In the genomic region with DNA sequence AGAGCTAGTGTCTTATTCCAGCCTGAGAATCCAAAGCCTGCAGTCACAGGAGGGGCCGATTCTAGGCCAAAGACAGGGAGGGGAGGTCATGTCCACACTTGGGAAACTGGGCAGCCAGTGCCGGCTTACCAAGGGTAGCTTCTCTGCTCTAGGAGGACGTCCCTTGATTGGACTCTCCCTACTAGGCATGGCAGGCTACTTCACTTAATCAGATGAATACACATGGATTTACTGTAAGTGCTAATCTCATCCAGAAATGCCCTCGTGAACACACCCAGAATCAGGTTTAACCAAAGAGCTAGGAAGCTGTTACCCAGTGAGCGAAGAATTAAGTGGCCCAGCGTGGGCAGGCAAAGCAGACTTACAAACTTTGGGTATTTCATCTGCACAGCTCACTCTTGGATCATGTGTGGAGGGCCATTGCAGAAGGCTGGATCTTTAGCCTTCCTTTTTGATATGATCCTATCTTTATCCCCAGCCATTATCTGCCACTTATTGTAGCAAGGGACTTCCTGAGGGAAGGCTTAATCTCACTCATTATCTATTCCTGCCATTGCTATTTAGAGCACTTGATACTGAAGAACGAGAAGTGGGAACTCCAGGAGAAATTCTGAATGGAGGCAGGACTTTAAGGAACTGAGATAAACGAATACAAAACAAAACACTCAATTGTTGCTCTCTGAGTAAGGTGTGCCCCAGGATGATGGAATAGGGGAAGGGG, we compare ENCODE assay signal across 29 mouse cellular contexts. TPM values are rescaled to one million over a fixed set of nuclear protein-coding genes. Genes with fewer than 3 reads are reported as not detected.
DNase-seq lines count a peak whose midpoint lies in the region; ATAC-seq and TF ChIP-seq lines count a peak whose summit lies in the region.
"Had no signal": no experiment of that assay in that cellular context is flagged by ENCODE, and none has a peak within 500 bp of the region (broad histone marks: within the 10 kb centered on the region; RNA-seq: fewer than 3 reads in every experiment).

No protein-coding gene starts in this region.

- no peaks in the 10 kb centered on the region for H3K27me3 ChIP-seq in neural tube, embryonic 11.5 days (ENCODE audit: control insufficient read depth, insufficient read depth, low read length)
- H3K27me3 ChIP-seq in liver, embryonic 14.5 days (ENCODE audit: control insufficient read depth, insufficient read depth, low read length), result no peaks in the 10 kb centered on the region
- H3K27me3 ChIP-seq in liver, postnatal 0 days (ENCODE audit: insufficient read depth, low read length), result no peaks in the 10 kb centered on the region
- H3K27me3 ChIP-seq: embryonic facial prominence, embryonic 13.5 days; forebrain, embryonic 12.5 days; forebrain, embryonic 15.5 days; heart, embryonic 13.5 days had no signal

- H3K9ac ChIP-seq in neural tube, embryonic 11.5 days (ENCODE audit: low read length), result no peak overlapping the region
- no peak overlapping the region for H3K9ac ChIP-seq in liver, embryonic 14.5 days (replicated peaks)
- H3K9ac ChIP-seq in liver, postnatal 0 days (replicated peaks), result no peak overlapping the region
- H3K9ac ChIP-seq: embryonic facial prominence, embryonic 13.5 days; forebrain, embryonic 12.5 days; forebrain, embryonic 15.5 days; heart, embryonic 13.5 days; hindbrain, embryonic 14.5 days had no signal

- no peak overlapping the region for H3K4me2 ChIP-seq in neural tube, embryonic 11.5 days (ENCODE audit: low read depth)
- no peak overlapping the region for H3K4me2 ChIP-seq in liver, embryonic 14.5 days (ENCODE audit: low read depth)
- H3K4me2 ChIP-seq in liver, postnatal 0 days (ENCODE audit: low read depth, low read length), result no peak overlapping the region
- H3K4me2 ChIP-seq: embryonic facial prominence, embryonic 13.5 days; forebrain, embryonic 12.5 days; forebrain, embryonic 15.5 days; heart, embryonic 13.5 days; hindbrain, embryonic 14.5 days had no signal

- H3K4me3 ChIP-seq in neural tube, embryonic 11.5 days (ENCODE audit: low read depth, low read length), result no peak overlapping the region
- H3K4me3 ChIP-seq in liver, embryonic 14.5 days (ENCODE audit: insufficient read depth in 1 of 2, low read depth in 2 of 2, low read length in 2 of 2), result no peak overlapping the region
- no peak overlapping the region for H3K4me3 ChIP-seq in liver, postnatal 0 days (ENCODE audit: low read depth, low read length)
- H3K4me3 ChIP-seq: embryonic facial prominence, embryonic 10.5 days; embryonic facial prominence, embryonic 13.5 days; erythroblast, embryonic 14.5 days; forebrain, embryonic 12.5 days; forebrain, embryonic 15.5 days; heart, adult 2 months; heart, embryonic 10.5 days; heart, embryonic 13.5 days had no signal

- no peaks in the 10 kb centered on the region for H3K4me1 ChIP-seq in neural tube, embryonic 11.5 days (ENCODE audit: control insufficient read depth, insufficient read depth, low read length)
- peaks cover 0 to 20% of the 10 kb centered on the region in 2 experiments; a peak in 2 of 4 replicates for H3K4me1 ChIP-seq in liver, embryonic 14.5 days (replicated peaks; ENCODE audit: control insufficient read depth in 2 of 2, insufficient read depth in 2 of 2, low read length in 1 of 2)
- H3K4me1 ChIP-seq in liver, postnatal 0 days (ENCODE audit: insufficient read depth), result no peaks in the 10 kb centered on the region
- H3K4me1 ChIP-seq: embryonic facial prominence, embryonic 10.5 days had no signal

- 85% methylated on average over 8 of the region's 8 CpGs for WGBS in neural tube, embryonic 11.5 days
- 23% methylated on average over 8 of the region's 8 CpGs for WGBS in liver, embryonic 14.5 days (ENCODE audit: insufficient replicate concordance)
- 53% methylated on average over 8 of the region's 8 CpGs for WGBS in liver, postnatal 0 days (ENCODE audit: insufficient replicate concordance)

- no peak overlapping the region for H3K27ac ChIP-seq in neural tube, embryonic 11.5 days (ENCODE audit: low read depth, low read length)
- no peak overlapping the region for H3K27ac ChIP-seq in liver, embryonic 14.5 days
- no peak overlapping the region for H3K27ac ChIP-seq in liver, postnatal 0 days (ENCODE audit: low read depth)
- H3K27ac ChIP-seq: embryonic facial prominence, embryonic 10.5 days; embryonic facial prominence, embryonic 13.5 days; forebrain, embryonic 12.5 days; forebrain, embryonic 15.5 days; heart, adult 2 months; heart, embryonic 10.5 days; heart, embryonic 13.5 days; hindbrain, embryonic 14.5 days had no signal

- ATAC-seq in neural tube, embryonic 11.5 days (ENCODE audit: insufficient read depth, low FRiP score, low TSS enrichment), result no peak
- peak; percentile 52; the same call in 1 of the 2 replicates for ATAC-seq in liver, embryonic 14.5 days (ENCODE audit: insufficient read depth)
- ATAC-seq in liver, postnatal 0 days, result peak; percentile 48
- ATAC-seq: activated CD4-positive, CD25-positive, alpha-beta regulatory T cell, adult 4 months; CD4-positive, CD25-positive, alpha-beta regulatory T cell, adult 4 months; forebrain, embryonic 15.5 days had no signal

- H3K36me3 ChIP-seq in neural tube, embryonic 11.5 days (ENCODE audit: control insufficient read depth, insufficient read depth, low read length), result no peaks in the 10 kb centered on the region
- H3K36me3 ChIP-seq in liver, embryonic 14.5 days (replicated peaks; ENCODE audit: control insufficient read depth, insufficient read depth, low read depth), result no peaks in the 10 kb centered on the region
- no peaks in the 10 kb centered on the region for H3K36me3 ChIP-seq in liver, postnatal 0 days (replicated peaks; ENCODE audit: insufficient read depth, low read length)
- H3K36me3 ChIP-seq: embryonic facial prominence, embryonic 13.5 days; forebrain, embryonic 15.5 days; heart, embryonic 10.5 days; heart, embryonic 13.5 days had no signal

- no peaks in the 10 kb centered on the region for H3K9me3 ChIP-seq in neural tube, embryonic 11.5 days (ENCODE audit: control insufficient read depth, low read length)
- H3K9me3 ChIP-seq in liver, embryonic 14.5 days (ENCODE audit: control insufficient read depth, low read length), result no peaks in the 10 kb centered on the region
- no peaks in the 10 kb centered on the region for H3K9me3 ChIP-seq in liver, postnatal 0 days (ENCODE audit: low read length)
- H3K9me3 ChIP-seq: embryonic facial prominence, embryonic 10.5 days; embryonic facial prominence, embryonic 13.5 days; forebrain, embryonic 12.5 days; forebrain, embryonic 15.5 days; heart, embryonic 10.5 days; heart, embryonic 13.5 days had no signal

- 0 out of 2 replicates have a peak, but pooled peaks have one; percentile 15 for TF ChIP-seq EP300 in liver, embryonic 14.5 days (IDR thresholded peaks at IDR 0.05; ENCODE audit: low read depth)
- TF ChIP-seq EP300 in liver, postnatal 0 days (IDR thresholded peaks at IDR 0.05; ENCODE audit: low read depth), result no peak

- DNase-seq in neural tube, embryonic 11.5 days (ENCODE audit: low spot score), result peak; percentile 5
- DNase-seq in neural tube, embryonic 10.5 days (ENCODE audit: extremely low spot score, low spot score), result no peak
- DNase-seq in liver, embryonic 14.5 days (ENCODE audit: low read depth in 3 of 3, low spot score in 3 of 3), result no peak
- DNase-seq in liver, postnatal 0 days, result no peak
- DNase-seq in layer of hippocampus, postnatal 14 days (ENCODE audit: low spot score in 2 of 2), result no peak
- no peak for DNase-seq in spleen, postnatal 36 days (ENCODE audit: low spot score in 2 of 2)
- DNase-seq: adrenal gland, adult 8-10 months; adrenal gland, postnatal 25 days; cerebellum, adult 11-12 months; cerebellum, adult 8-10 months; cerebellum, postnatal 10 days; cerebellum, postnatal 36 days; embryo, embryonic 11 days; gastrocnemius, postnatal 10 days; gastrocnemius, postnatal 36 days; heart, adult 2 months; heart, postnatal 14 days; heart, postnatal 4 days had no signal

- TF ChIP-seq CTCF in liver, embryonic 14.5 days (IDR thresholded peaks at IDR 0.05; ENCODE audit: low read depth), result no peak
- no peak for TF ChIP-seq CTCF in liver, postnatal 0 days (IDR thresholded peaks at IDR 0.05; ENCODE audit: low read depth)

RNA-seq across cellular contexts. Expression of a gene that starts 28.6 kb away (rescaled TPM):
- 1.5 and 1.6 TPM in 2 replicates for polyA plus RNA-seq in neural tube, embryonic 11.5 days (2014; fragmentation: Nextera tagmentation; extraction: Ambion mirVana)
- 0.39 and 0.40 TPM in 2 replicates for polyA plus RNA-seq in liver, embryonic 14.5 days (2012; rRNA removed)
- polyA plus RNA-seq in liver, embryonic 14.5 days (2014; fragmentation: Nextera tagmentation; extraction: Ambion mirVana), result 0.27 TPM in 2 replicates
- polyA plus RNA-seq in liver, postnatal 0 days (2015; fragmentation: Nextera tagmentation; extraction: Ambion mirVana), result 0.20 and 0.31 TPM in 2 replicates
- total RNA-seq in layer of hippocampus, postnatal 14 days (2021), result 10 to 100 TPM; 47.1 to 51.7 TPM
- polyA plus RNA-seq: C2C12 had no signal
